Mouse (Mus musculus): ENCODE data around the gene Sacs.
"Not testable (repeated sequence)": the region's sequence is repeated elsewhere in the genome, so short reads cannot be mapped to it uniquely, and the experiment has no call there.

Gene Sacs

GRCm38 (mm10) chr14:61137994-61138726 lies at the start of gene Sacs:
Gene Sacs (plus strand): TSS chr14:61138457.
- DNase-seq: peak; percentile 61

DNA sequence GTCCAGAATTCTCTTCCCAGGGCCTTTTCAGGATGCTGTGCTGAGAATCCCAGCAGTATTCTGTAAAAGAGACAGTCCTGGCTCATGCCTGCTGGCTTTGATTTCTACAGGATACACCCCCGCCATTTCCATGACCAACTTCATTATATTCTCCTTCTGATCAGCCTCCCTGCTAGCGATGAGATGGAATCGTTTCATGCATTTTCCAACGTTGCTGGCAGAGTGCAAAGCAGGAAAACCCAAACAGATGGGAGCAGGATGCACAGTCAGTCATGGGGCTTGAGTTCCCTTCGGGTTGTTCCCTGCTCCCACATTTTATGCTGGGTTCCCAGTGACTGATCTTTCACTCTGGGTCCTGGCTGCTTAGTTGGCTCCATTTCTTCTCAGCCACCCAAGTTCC lies 47.3 kb upstream of the Sacs start:
- no peak for DNase-seq

- no peak for DNase-seq
These were observed 46.2 kb upstream of the Sacs start for GRCm38 (mm10) chr14:61092073-61092472.

GRCm38 (mm10) chr14:61097974-61098625 lies 40.2 kb upstream of the Sacs start:
- DNase-seq: peak; percentile 13

DNA sequence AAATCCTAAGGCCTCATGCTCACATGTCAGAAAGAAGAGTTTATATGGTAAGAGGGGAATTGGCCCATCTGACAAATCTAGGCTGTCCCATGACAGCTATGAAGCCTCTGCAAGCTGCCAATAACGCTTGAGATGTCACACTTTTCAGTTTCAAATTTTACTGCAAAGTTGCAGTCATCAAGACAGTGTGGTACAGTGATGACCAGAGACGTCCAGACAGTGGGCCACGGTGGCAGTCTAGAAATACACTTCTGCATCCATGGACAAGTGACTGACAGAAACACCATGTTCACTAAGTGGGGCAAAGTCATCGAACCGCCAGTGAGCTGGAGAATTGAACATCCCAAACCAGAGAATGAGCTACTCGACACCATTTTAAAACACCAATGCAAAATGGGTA lies 37.5 kb upstream of the Sacs start:
- DNase-seq: no peak

DNA sequence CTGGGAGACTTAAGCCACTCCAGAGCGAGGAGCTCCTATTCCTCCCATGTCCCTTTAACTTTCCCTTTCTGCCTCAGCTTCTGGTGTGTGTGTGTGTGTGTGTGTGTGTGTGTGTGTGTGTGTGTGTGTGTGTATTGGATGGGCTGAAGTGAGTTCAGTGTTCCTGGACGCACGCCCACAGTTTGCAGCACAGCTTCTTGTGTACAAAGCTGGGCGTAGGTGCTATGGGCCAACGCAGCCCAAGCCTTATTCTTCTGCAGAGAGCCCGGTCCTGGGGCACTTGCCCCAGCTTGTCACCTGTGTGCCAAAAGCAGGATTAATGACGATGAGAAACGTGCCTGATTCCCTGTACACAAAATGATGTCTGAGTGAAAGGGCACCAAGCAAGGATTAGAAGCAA lies 31.9 kb upstream of the Sacs start:
- DNase-seq: no peak

DNA sequence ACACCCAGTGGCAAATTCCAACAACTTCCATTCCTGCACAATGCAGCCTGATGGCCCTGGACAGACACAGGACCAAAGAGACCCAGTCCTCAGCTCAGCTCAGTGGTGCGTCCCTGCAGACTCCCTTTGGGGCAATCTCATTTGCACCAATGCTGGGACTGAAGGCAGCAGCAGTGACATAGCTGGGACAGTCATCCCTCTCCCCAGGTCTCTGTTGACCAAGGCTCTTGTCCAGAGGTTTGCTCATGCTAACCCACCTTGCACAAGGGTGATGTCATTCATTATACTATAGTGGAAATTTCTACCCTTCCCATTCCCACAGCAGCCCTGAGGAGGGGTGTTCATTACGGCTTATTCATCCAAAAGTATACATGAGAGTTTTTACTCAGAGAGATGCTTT lies 29.6 kb upstream of the Sacs start:
- no peak for DNase-seq

GRCm38 (mm10) chr14:61112404-61112803 lies 25.9 kb upstream of the Sacs start:
- DNase-seq: peak; percentile 90

DNA sequence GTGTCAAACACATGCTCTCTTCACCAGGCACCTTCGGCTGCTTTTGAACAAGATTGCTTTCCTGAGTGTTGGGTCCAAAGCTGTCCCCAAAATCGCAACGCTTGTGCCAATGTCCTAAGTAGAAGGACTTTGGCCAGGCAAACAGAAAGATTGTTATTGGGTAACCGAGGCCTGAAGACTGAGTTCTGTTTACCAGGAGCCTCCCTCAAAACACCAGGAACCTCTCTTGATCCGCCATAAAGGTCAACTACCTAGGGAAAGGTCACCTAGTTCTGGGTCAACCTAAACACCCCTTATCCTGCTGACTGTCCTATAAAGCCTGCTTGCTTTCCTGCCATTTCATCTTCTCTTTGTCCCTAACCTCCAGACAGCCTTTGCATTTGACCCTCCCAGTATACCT lies 13.5 kb upstream of the Sacs start:
- no peak for DNase-seq

- no peak for DNase-seq
These were observed 13.1 kb upstream of the Sacs start for GRCm38 (mm10) chr14:61125201-61125600.

DNA sequence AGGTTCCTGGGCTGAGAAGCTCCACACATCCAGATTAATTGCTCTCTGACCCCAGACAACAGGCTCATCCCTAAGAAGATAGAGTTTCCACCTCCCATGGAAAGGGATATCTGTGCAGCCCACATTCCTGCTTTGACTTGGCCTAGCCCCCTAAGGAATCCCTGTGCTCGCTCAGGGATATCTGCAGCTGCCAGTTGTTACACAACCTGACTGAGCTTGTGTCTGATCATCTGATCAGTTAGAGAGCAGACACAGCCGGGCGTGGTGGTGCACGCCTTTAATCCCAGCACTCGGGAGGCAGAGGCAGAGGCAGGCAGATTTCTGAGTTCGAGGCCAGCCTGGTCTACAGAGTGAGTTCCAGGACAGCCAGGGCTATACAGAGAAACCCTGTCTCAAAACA lies 10.9 kb upstream of the Sacs start:
- DNase-seq: not testable (repeated sequence)

- DNase-seq: no peak
These were observed 9.2 kb upstream of the Sacs start for GRCm38 (mm10) chr14:61128961-61129507.

DNA sequence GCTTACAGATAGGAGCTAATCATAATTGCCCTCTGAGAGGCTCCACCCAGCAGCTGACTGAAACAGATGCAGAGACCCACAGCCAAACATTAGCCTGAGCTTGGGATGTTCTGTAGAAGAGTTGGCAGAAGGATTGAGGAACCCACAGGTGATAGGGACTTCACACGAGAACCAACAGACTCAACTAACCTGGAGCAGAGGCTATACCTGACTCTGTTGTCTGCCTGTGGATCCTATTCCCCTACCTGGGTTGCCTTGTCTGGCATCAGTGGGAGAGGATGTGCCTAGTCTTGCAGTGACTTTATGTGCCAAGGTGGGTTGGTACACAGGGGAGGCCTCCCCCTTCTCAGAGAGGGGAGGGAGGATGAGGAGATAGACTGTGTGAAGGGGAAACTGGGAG lies 5.7 kb upstream of the Sacs start:
- DNase-seq: no peak

DNA sequence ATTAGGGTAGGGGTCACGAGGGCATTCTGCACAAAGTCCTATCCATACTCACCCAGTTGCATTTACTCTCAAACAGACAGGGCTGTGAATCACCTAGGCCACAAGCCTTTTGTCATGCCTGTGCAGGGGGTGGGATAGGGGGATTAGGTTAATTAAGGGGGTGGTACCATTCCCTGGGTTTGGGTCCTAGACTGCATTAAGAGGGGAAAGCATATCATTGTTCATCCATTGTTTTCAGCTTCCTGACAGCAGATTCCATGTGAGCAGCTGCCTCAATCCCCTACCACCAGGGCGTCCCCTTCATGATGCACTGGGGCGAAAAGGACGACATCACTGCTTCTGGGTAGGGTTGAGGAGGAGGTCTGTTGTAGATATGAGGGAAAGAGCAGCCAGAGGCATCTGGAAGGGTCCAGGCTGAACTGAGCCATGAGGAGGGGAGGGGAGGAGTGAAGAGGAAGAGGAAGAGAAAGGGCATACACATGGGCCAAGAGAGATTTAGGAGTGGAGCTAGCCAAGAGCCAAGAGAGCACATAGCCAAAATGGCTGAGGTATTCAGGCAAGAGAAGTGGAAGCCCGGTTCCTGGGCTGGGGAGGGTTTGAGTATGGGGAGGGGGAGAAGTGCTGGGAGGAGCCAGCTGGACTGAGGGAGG lies 3.8 kb upstream of the Sacs start:
- no peak for DNase-seq

DNA sequence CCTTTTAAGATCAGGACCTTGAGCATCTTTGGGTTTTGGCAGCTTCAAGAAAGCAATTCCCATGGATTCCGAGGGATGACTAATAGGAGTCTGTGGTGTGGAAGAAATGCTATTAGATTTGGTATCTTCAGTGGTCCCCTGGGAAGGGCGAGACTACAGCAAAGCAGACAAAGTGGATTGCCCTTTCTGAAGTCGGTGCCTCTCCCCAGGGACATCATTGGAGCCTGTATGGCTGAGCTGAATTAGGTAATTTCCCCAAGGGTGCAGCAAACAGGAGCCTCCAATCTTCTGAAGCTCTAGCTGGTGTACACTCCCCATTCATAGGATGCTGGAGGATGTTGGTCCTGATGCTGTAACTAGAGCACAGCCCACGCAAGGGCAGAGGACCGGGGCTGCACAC lies 847 bp upstream of the Sacs start:
- DNase-seq: no peak

DNA sequence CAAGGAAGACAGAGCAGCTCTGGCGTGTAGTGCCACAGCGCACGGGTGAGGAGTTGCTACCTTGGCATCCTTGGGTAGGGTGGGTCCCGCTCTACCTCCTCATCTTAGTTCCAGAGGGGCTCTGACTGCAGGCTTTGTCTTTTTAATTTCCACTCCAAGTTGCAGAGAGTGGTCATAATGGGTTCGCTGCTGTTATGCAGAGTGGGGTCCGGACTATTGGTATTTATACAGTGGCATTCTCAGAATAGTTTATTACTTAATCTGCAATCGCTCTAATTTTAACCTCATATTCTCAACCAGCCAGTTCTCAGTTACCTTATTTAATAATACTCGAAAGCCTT lies 440 bp downstream of the Sacs start:
- DNase-seq: no peak

DNA sequence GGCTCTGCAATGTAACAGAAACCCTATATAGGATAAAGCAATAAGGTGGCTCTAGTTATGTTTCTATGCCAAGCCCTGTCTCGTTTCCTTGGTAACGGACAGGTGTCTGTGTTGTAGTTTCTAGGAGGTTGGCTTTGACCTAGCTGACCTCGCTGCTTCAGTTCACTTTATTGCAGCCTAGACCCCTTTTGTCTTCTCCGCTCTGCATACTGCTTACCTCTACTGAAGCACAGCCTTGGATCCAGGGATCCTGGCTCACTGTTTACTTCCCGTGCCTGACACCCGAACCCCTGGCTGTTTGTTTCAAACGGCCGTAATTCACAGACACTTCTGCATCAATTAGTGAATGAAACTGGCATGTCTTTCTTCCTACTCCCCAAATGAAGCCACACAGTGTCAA lies 5.1 kb downstream of the Sacs start:
- no peak for DNase-seq

GRCm38 (mm10) chr14:61143869-61144268 lies 5.6 kb downstream of the Sacs start:
- DNase-seq: peak; percentile 78

DNA sequence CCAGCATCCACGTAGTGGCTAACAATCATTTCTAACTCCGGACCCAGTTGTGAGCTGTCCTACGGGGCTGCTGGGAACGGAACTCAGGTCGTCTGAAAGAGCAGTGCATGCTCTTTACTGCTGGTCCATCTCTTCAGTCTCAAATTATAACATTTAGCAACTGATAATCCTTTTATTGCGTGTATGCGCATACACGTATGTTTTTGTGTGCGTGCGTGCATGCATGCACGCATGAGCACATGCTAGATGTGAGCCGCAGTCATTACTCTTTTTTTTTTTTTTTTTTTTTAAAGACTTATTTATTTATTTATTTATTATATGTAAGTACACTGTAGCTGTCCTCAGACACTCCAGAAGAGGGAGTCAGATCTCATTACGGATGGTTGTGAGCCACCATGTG lies 12.2 kb downstream of the Sacs start:
- not testable (repeated sequence) for DNase-seq

DNA sequence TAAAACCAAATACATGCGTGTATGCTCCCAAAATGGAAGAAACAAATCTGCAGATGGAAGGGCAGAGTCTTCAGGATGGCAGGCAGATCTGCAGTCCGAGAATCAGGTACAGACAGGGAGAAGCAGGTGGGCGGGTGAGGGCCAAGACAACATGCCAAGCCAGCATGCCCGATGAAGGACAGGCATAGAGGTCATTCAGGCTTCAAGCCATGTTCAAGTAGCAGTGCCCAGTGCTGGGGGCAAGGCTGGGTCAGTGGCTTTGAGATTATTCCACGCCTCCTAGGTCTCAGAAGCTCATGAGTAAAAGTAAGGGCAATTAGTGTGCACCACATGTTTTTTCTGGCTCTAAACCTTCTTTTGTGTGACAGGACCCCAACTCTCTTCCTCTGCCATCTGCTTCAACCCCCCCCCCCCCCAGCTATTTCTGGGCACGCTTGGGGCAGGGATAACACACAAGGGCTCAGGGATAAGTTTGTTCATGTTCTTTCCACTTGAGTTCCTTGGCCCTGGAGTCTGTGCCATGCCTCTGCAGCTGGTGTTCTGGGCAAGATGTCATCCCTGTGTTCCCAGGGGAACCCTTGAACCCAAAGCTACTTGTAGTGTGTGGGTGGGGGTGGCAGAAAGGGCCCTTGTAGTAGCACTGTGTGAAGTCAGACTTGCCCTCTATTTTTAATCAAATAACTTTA lies 16.8 kb downstream of the Sacs start:
- no peak for DNase-seq

GRCm38 (mm10) chr14:61155687-61156086 lies 17.4 kb downstream of the Sacs start:
- DNase-seq: no peak

DNA sequence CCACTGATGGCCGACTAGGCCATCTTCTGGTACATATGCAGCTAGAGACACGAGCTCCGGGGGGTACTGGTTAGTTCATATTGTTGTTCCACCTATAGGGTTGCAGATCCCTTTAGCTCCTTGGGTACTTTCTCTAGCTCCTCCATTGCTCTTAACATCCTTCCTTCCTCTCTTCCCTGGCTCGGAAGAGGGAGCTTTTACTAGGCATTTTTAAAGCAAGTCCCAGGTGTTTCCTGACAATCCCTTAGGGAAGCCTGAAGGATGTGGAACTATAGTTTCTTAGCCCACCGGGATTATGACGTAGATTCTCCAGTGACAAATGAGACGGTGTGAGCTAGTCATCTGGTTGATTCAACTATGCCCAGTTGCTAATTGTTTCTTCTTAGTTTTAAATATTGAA lies 19.2 kb downstream of the Sacs start:
- DNase-seq: not testable (repeated sequence)

DNA sequence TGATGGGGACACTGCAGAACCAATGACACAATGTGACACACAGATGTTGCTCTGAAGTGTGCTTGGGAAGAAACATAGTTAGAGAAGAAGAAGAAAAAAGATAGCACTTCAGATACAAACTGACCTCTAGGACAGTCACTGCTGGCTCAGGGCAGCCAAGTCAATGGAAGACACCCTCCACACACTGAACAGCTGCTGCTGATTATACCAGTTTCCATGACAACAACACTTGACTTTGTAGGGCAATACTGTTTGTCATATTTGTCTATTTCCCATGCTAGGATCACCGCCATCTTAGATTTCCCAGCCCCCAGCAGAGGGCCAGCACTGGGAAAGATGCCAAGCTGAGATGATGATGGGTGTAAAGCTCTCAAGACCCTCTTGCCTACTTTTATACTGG lies 22.7 kb downstream of the Sacs start:
- DNase-seq: no peak

Measured in embryo, embryonic 11 days (tissue).